Mouse (Mus musculus): ENCODE results near the gene Wdr46. TPM values are rescaled to one million over a fixed set of nuclear protein-coding genes. Genes with fewer than 3 reads are reported as not detected.

The Wdr46 gene
- polyA plus RNA-seq, 1 experiment, result 6.7 TPM

- H3K27me3 ChIP-seq (ENCODE audit: control insufficient read depth), result no peaks in the 10 kb centered on the region; the same call in 1 of the 2 replicates
- peaks cover 2% of the 10 kb centered on the region; the same call in 1 of the 2 replicates for H3K9me3 ChIP-seq (ENCODE audit: control insufficient read depth, low read length)
- H3K4me3 ChIP-seq (replicated peaks), result no peak overlapping the region
- peaks cover 3% of the 10 kb centered on the region; the same call in 1 of the 2 replicates for H3K4me1 ChIP-seq (ENCODE audit: control insufficient read depth)
- H3K36me3 ChIP-seq (ENCODE audit: control insufficient read depth), result peaks cover 46% of the 10 kb centered on the region
- TF ChIP-seq GATA1 (IDR thresholded peaks at IDR 0.05; ENCODE audit: low read length), result no peak
- no peak for TF ChIP-seq TAL1 (IDR thresholded peaks at IDR 0.05; ENCODE audit: low read length)
Observed at GRCm38 (mm10) chr17:33965082-33965845, 24.8 kb downstream of the Wdr46 start.

DNA sequence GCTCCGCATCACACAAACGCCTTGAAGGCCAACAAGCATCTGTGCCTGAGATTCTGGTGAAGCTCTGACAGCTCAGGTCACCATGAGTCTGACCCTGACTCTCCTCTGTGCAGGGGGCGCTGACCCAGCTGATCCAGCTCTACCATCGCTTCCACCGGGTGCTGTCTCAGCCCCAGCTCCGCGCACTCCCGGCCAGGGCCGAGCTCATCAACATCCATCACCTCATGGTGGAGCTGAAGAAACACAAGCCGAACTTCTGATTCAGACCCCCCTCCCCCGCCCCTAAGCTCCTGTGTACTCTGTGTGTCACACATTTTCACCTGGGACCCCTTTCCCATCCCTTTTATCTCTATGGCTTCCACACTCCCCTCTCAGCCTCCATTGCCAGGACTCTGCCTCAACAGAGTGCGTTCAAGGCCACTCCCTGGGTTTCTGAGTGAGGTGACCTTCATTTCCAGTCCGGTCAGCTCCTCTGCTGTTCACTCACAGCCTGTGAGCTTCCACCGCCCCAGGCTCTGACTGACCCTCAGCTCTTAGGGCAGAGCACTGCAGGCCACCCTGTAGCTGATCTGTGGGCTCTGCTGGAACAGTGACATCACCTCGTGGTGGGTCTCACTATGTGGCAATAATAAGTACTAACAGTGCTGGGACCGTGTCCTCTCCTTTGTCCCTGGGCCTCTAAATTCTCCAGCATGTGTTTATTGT is 25.5 kb downstream of the Wdr46 start:
- Histone ChIP-seq H3K36me3 (ENCODE audit: control insufficient read depth) (peaks cover 40% of the 10 kb centered on the region), H3K9me3 (ENCODE audit: control insufficient read depth, low read length) (peaks cover 3% of the 10 kb centered on the region; the same call in 1 of the 2 replicates), H3K4me1 (ENCODE audit: control insufficient read depth) (peaks cover 3% of the 10 kb centered on the region; the same call in 1 of the 2 replicates), H3K4me3 (replicated peaks) (no peak overlapping the region), H3K27me3 (ENCODE audit: control insufficient read depth) (no peaks in the 10 kb centered on the region; the same call in 1 of the 2 replicates)
- TF ChIP-seq TAL1 (IDR thresholded peaks at IDR 0.05; ENCODE audit: low read length) (no peak), GATA1 (IDR thresholded peaks at IDR 0.05; ENCODE audit: low read length) (no peak)

- Histone ChIP-seq H3K36me3 (ENCODE audit: control insufficient read depth) (peaks cover 21% of the 10 kb centered on the region), H3K27me3 (ENCODE audit: control insufficient read depth) (no peaks in the 10 kb centered on the region; the same call in 1 of the 2 replicates), H3K9me3 (ENCODE audit: control insufficient read depth, low read length) (peaks cover 4% of the 10 kb centered on the region; the same call in 1 of the 2 replicates), H3K4me1 (ENCODE audit: control insufficient read depth) (peaks cover 4% of the 10 kb centered on the region), H3K4me3 (replicated peaks) (no peak overlapping the region)
- TF ChIP-seq GATA1 (IDR thresholded peaks at IDR 0.05; ENCODE audit: low read length) (no peak), TAL1 (IDR thresholded peaks at IDR 0.05; ENCODE audit: low read length) (no peak)
Observed at GRCm38 (mm10) chr17:33968489-33968888, 28.0 kb downstream of the Wdr46 start.

GRCm38 (mm10) chr17:33968927-33969326 is 28.5 kb downstream of the Wdr46 start:
- Histone ChIP-seq H3K9me3 (ENCODE audit: control insufficient read depth, low read length) (peaks cover 5% of the 10 kb centered on the region; the same call in 1 of the 2 replicates), H3K27me3 (ENCODE audit: control insufficient read depth) (no peaks in the 10 kb centered on the region; the same call in 1 of the 2 replicates), H3K36me3 (ENCODE audit: control insufficient read depth) (peaks cover 19% of the 10 kb centered on the region), H3K4me1 (ENCODE audit: control insufficient read depth) (peaks cover 7% of the 10 kb centered on the region), H3K4me3 (replicated peaks) (no peak overlapping the region)
- TF ChIP-seq TAL1 (IDR thresholded peaks at IDR 0.05; ENCODE audit: low read length), result no peak
- no peak for TF ChIP-seq GATA1 (IDR thresholded peaks at IDR 0.05; ENCODE audit: low read length)

- Histone ChIP-seq H3K9me3 (ENCODE audit: control insufficient read depth, low read length) (peaks cover 5% of the 10 kb centered on the region; the same call in 1 of the 2 replicates), H3K27me3 (ENCODE audit: control insufficient read depth) (no peaks in the 10 kb centered on the region; the same call in 1 of the 2 replicates)
- TF ChIP-seq GATA1 (IDR thresholded peaks at IDR 0.05; ENCODE audit: low read length) (no peak), TAL1 (IDR thresholded peaks at IDR 0.05; ENCODE audit: low read length) (no peak)
Observed at GRCm38 (mm10) chr17:33969394-33969793, 28.9 kb downstream of the Wdr46 start.

GRCm38 (mm10) chr17:33972691-33973090 is 32.2 kb downstream of the Wdr46 start:
- H3K4me1 ChIP-seq (ENCODE audit: control insufficient read depth), result peaks cover 7% of the 10 kb centered on the region
- no peak overlapping the region for H3K4me3 ChIP-seq (replicated peaks)
- no peaks in the 10 kb centered on the region for H3K36me3 ChIP-seq (ENCODE audit: control insufficient read depth)
- no peak for TF ChIP-seq TAL1 (IDR thresholded peaks at IDR 0.05; ENCODE audit: low read length)
- TF ChIP-seq GATA1 (IDR thresholded peaks at IDR 0.05; ENCODE audit: low read length), result no peak
- H3K9me3 ChIP-seq (ENCODE audit: control insufficient read depth, low read length), result peaks cover 5% of the 10 kb centered on the region; the same call in 1 of the 2 replicates
- H3K27me3 ChIP-seq (ENCODE audit: control insufficient read depth), result peaks cover 10% of the 10 kb centered on the region

More at GRCm38 (mm10) chr17:33969394-33969793, 28.9 kb downstream of the Wdr46 start:
- Histone ChIP-seq H3K36me3 (ENCODE audit: control insufficient read depth) (peaks cover 18% of the 10 kb centered on the region), H3K4me1 (ENCODE audit: control insufficient read depth) (peaks cover 7% of the 10 kb centered on the region), H3K4me3 (replicated peaks) (no peak overlapping the region)

- peaks cover 11% of the 10 kb centered on the region for H3K4me1 ChIP-seq (ENCODE audit: control insufficient read depth)
- no peak overlapping the region for H3K4me3 ChIP-seq (replicated peaks)
- TF ChIP-seq GATA1 (IDR thresholded peaks at IDR 0.05; ENCODE audit: low read length), result no peak
- no peak for TF ChIP-seq TAL1 (IDR thresholded peaks at IDR 0.05; ENCODE audit: low read length)
- H3K9me3 ChIP-seq (ENCODE audit: control insufficient read depth, low read length), result peaks cover 5% of the 10 kb centered on the region; the same call in 1 of the 2 replicates
- no peaks in the 10 kb centered on the region for H3K36me3 ChIP-seq (ENCODE audit: control insufficient read depth)
- H3K27me3 ChIP-seq (ENCODE audit: control insufficient read depth), result peaks cover 19% of the 10 kb centered on the region
Observed at GRCm38 (mm10) chr17:33973572-33973971, 33.1 kb downstream of the Wdr46 start.

- Histone ChIP-seq H3K4me1 (ENCODE audit: control insufficient read depth) (peaks cover 11% of the 10 kb centered on the region), H3K36me3 (ENCODE audit: control insufficient read depth) (no peaks in the 10 kb centered on the region), H3K27me3 (ENCODE audit: control insufficient read depth) (peaks cover 40% of the 10 kb centered on the region), H3K4me3 (replicated peaks) (peak overlapping the region; percentile 57), H3K9me3 (ENCODE audit: control insufficient read depth, low read length) (peaks cover 2% of the 10 kb centered on the region; the same call in 1 of the 2 replicates)
- TF ChIP-seq TAL1 (IDR thresholded peaks at IDR 0.05; ENCODE audit: low read length) (no peak), GATA1 (IDR thresholded peaks at IDR 0.05; ENCODE audit: low read length) (no peak)
Observed at GRCm38 (mm10) chr17:33977861-33978557, 37.5 kb downstream of the Wdr46 start.
